Mouse (Mus musculus) gonadal fat pad, adult 2 months (tissue): Measurements from ENCODE around the gene Gm20431. TPM values are rescaled to one million over a fixed set of nuclear protein-coding genes. Genes with fewer than 3 reads are reported as not detected.

ENCODE experiments used
- DNase-seq: peaks from one replicate; pipeline ENCODE4 v3.0.0-alpha.2; 2012; ENCODE audit warnings: low read depth
- polyA plus RNA-seq: library from polyadenylated mRNA; depleted of rRNA; stranded (reverse); fragments of >200 nt; gene quantifications from 2 replicates; pipeline ENCODE4 v1.2.3, GENCODE M21; 2012; rRNA removed

Gene Gm20431
- polyA plus RNA-seq, result 11.4 TPM in 1 of 2 replicates, not detected in the other

GRCm38 (mm10) chr2:167661270-167662203 is at the start of gene Gm20431:
Gm20431 (minus strand) TSS chr2:167661496.
- DNase-seq, result no peak

DNA sequence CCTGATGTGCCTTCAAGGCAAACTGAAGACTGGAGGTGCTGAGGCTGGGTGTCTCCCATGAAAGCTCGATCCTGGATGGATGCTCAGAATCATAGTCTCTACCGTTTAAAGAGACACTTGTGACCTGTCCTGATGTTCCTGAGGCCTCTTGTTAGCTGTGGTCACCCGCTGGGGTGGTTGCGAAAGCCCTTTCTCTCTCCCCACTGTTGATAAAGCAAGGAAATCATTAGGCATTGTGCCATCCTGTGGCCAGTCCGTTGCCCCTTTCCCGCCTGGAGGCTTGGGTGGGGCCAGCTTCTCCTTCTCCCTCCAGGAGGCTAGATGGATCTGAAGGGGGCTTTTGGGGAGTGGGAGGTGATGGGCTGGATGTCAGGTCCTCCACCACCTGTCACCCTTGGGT is 49.3 kb upstream of the Gm20431 start:
- DNase-seq, result no peak

GRCm38 (mm10) chr2:167709969-167710368 is 48.7 kb upstream of the Gm20431 start:
- DNase-seq, result no peak

DNA sequence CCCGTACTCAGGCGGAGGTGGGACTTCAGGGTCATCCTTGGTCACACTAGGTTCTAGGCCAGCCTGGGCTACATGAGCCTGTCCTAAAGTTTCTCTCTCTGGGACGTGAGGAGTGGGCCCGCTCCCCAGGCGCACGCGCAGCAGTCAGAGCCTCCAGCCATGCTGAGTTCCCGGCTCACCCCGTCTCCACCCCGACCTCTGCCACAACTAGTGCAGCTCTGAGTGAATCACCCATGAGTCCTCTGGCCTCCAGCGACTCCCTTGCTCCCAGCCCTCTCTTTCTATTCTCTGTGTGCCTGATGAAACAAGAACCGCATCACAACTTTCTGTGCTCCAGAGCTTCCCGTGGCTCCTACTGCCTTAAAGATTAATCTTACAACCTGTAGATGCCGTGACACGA is 47.1 kb upstream of the Gm20431 start:
- no peak for DNase-seq

DNA sequence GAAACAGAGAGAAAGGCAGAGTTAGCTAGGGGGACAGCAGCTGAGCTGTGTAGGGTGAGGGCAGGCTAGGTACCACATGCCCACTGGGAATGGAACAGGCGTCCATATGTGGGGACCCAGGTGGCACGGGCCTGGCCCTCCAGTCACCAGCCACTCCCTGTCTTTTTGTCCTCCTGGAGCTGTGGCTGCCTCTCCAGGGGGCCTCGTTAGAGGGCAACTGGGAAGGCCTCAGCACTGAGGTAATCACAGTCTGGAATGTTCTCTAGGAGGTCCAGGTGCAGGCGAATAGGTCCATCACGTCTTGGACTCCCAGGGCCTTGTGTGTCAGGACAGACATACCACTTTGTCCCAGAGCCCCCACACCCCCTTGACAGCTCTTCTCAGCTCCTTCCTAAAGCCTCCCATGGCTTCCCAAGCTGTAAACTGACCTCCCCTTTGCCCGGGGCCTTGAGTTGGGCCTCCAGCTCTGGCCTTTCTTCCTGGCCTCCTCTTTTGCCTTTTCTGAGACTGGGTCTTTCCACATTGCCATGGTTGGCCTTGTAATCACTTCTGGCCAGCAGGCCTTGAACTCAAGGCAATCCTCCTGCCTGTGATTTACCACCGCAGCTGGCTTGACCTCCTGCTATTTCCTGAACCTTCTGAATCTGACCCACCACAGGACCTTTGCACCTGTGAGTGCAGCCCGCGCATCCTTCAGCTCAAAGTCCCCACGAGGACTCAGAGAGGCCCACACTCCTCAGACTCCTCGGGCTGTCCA is 45.1 kb upstream of the Gm20431 start:
- DNase-seq, result no peak

- DNase-seq, result no peak
These were observed 43.1 kb upstream of the Gm20431 start for GRCm38 (mm10) chr2:167704409-167704808.

- peak; percentile 90 for DNase-seq
These were observed 40.8 kb upstream of the Gm20431 start for GRCm38 (mm10) chr2:167702126-167702525.

DNA sequence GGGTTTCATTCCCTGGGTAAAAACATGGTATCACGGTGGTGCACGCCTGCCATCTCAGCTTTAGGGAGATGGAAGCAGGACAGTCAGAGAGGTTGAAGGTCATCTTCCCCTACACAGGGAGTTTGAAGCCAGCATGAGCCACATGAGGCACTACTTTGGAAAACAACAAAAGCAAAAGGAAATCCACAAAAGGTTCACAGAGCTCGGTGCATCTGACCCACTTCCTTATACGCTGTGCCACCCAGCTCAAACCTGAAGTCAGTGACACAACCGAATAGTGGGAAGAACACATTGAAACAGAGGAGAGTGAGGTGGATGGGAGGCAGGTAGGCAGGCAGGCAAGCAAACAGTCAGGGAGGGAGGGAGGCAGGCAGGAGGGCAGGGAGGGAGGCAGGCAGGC is 40.2 kb upstream of the Gm20431 start:
- no peak for DNase-seq

DNA sequence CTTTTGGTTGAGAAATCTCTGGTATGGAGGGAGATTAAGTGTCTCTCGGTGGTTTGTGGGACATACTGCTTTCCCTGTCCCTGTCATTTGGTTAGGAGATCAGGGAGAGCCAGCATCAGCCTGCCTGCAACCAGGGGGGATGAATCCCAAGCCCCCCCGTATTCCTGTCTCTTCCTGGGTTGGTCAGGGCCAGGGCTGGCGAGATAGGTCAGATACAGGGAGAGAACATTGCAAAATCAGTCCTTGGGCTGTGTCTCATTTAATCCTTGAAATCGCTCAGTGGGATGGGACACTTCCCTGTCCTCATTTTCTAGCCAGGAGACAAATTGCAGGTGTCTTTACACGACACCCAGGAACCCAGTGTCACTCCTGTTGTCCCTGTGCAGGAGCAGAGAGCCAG is 38.7 kb upstream of the Gm20431 start:
- no peak for DNase-seq

GRCm38 (mm10) chr2:167697902-167698301 is 36.6 kb upstream of the Gm20431 start:
- DNase-seq, result no peak

DNA sequence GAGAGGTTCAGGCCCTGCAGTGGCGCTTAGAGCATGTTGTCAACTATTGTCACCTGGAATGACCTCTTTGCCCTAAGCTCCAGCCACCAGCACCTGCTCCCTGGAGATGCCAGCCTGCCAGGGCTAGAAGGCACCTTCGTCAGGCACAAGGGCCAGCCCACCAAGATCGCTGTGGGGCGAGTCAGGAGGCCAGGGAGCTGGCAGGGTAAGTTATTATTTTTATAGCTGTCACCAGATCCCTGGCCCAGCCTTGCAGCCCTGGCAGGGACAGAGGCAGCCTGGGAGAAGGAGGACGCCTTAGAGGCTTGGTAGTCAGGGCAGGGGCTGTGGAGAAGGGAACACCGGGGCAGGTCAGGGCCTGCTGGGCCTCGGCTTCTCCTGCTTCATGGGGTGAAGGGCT is 34.8 kb upstream of the Gm20431 start:
- DNase-seq, result no peak

GRCm38 (mm10) chr2:167695491-167695890 is 34.2 kb upstream of the Gm20431 start:
- DNase-seq, result no peak

DNA sequence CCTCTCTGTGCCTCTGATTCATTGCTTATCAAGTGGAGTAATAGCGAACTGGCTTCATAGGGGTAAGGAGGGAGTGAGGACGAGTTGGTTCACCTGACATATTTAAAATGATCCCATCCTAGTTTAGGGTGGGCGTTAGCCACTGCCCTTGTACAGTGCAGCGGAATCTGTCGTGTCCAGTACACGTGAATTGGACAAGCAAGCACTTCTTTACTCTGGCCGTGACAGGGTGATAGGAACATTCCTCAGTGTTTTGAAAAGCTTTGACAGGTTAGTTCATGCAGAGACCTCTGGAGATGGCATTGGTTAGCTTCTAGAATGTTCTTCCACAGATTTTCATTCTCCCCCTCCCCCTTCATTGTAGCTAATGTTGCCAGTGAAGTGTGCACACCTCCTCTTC is 33.7 kb upstream of the Gm20431 start:
- no peak for DNase-seq

DNA sequence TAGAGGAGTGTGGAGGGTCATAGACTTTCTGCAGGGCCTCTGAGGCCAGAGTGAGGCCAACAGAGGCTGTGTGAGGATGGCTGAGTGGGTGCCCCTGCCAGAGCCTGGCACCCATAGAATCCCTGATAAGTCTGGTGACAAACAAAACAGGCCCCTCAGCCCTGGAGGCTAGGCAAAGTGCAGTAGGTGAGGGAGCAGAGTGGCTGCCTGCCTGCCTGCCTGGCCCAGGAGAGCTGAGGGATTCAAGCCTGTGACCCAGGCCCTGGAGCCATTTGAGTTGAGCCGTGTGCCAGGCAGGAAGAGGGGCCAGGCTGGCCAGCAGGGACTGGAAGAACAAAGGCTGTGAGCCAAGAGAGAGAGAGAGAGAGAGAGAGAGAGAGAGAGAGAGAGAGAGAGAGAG is 32.9 kb upstream of the Gm20431 start:
- DNase-seq, result no peak

DNA sequence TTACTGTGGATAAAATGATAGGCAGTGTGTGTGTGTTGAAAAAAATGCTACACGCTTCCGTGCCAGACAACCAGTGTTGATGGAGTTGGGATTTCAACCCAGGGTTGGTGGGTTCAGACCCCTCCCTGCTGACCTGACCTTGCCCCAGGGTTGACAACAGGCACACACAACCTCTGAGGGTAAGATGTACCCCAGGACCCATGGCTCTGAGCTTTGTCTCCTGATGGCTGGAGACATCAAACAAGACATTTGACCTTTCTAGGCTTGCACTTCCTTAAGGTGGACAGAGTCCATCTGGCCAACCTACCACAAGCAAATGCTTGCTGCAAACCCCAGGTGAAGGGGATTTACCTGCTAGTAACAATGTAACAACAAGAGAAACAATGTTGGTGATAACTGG is 32.2 kb upstream of the Gm20431 start:
- no peak for DNase-seq

GRCm38 (mm10) chr2:167692831-167693230 is 31.5 kb upstream of the Gm20431 start:
- DNase-seq, result no peak

- DNase-seq, result no peak
These were observed 30.8 kb upstream of the Gm20431 start for GRCm38 (mm10) chr2:167691871-167692661.

- DNase-seq, result no peak
These were observed 30.1 kb upstream of the Gm20431 start for GRCm38 (mm10) chr2:167691410-167691809.

DNA sequence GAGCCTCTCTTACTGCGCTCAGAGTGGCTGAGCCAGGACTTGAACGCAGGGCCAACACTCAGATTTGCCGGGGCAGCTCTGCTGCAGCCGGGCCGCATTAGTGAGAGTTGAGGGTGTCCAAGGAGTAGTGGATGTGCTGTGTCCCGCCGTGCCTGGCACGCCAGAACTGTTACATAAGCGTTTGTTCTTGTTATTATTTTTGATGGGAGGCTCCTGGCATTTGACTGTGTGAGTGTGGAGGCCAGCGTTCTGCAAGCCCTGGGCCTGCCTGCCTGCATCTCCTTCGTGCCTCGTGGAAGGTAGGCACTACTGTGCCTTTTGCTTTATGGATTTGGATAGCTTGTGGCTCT is 29.6 kb upstream of the Gm20431 start:
- no peak for DNase-seq

DNA sequence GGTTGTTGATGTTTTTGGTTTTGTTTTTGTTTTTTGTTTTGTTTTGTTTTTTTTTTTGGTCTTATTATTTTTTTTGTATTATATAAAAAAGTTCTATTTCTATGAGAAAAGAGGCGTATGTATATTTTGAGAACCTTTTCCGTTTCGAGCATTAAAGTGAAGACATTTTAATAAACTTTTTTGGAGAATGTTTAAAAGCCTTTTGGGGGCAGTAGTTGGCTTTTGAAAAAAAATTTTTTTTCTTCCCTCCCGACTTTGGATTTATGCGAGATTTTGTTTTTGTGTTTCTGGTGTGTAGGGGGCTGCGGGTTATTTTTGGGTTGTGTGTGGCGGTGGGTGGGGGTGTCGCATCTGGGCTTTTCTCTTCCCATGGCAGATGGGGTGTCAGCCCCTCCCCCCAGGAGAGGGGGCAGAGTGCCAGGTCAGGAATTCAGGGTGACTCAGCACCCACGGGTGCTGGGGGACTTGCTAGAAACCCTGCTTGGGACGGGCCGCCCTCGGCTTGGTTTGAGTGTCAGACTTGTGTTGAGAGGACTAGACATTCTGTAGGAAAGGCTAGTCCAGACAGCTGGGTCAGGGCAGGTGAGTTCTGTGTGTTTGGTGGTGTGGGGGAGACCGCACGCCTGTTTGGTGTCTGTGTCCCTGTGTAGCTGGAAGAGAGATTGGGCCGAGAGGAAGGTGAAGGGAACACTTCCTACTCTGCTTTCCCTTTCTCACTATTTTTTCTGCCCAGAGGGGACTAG is 29.1 kb upstream of the Gm20431 start:
- no peak for DNase-seq

DNA sequence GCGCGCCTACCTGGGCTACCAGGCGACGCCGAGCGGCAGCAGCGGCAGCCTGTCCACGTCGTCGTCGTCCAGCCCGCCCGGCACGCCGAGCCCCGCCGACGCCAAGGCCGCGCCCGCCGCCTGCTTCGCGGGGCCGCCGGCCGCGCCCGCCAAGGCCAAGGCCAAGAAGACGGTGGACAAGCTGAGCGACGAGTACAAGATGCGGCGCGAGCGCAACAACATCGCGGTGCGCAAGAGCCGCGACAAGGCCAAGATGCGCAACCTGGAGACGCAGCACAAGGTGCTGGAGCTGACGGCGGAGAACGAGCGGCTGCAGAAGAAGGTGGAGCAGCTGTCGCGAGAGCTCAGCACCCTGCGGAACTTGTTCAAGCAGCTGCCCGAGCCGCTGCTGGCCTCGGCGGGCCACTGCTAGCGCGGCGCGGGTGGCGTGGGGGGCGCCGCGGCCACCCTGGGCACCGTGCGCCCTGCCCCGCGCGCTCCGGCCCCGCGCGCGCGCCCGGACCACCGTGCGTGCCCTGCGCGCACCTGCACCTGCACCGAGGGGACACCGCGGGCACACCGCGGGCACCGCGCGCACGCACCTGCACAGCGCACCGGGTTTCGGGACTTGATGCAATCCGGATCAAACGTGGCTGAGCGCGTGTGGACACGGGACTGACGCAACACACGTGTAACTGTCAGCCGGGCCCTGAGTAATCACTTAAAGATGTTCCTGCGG is 28.4 kb upstream of the Gm20431 start, which contains the start of gene Tmem189:
TSS of gene Tmem189 (minus strand) at position 322 of the 718 bp plus-strand sequence.
- no peak for DNase-seq
